Mouse (Mus musculus): ENCODE results near the gene Rps19.

- no peak for TF ChIP-seq USF1 (IDR thresholded peaks at IDR 0.05; ENCODE audit: low read depth)
- TF ChIP-seq POLR2A (IDR thresholded peaks at IDR 0.05; ENCODE audit: insufficient read length, low read depth) = no peak
- no peak for TF ChIP-seq CEBPB (IDR thresholded peaks at IDR 0.05; ENCODE audit: insufficient read depth, poor library complexity, severe bottlenecking)
These were observed 8.0 kb downstream of the Rps19 start for GRCm38 (mm10) chr7:24892125-24892583.
